Mouse (Mus musculus) urinary bladder, postnatal 4 days (tissue): ENCODE measurements at regions not wholly inside any gene's neighbourhood (a gene's known extent, or its start where the extent isn't known, plus 50 kb on each side); places are given as distances from the start of the nearest gene placed in this dataset.
"Not testable (repeated sequence)": the region's sequence is repeated elsewhere in the genome, so short reads cannot be mapped to it uniquely, and the experiment has no call there.

Experiments used
- DNase-seq, 2 experiments: peaks; one replicate each; pipeline ENCODE4 v3.0.0; 2021 to 2022; ENCODE audit warnings: low spot score in 2 of 2

DNA sequence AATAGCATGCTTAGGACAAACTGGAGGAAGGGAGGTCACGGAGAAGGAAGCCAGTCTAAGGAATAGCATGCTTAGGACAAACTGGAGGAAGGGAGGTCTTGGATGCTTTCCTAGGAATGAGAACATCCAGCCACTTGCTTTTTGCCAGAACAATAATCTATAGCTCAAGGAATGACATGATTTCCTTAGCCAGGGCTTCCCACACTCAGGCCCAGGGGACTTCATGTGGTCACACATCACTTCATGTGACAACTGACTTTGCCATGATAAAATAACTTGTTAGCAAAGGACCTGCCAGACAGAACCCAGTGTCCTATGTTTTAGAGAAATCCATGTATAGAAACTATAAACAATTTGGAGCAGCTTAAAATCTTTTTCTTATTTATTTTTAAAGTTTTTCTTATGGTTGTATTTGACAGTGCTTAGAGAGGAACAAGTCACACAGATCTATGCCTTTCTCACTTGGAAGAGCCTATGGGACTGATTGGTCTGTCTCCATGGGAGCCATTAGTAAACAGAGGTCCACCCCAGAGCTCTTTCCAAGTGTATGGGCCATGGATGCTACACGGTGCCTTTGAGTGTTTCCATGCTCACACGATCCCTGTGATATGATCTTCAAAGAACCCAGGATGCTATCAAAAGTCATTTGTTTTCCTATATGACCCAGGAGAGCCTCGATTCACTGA lies 153.3 kb upstream of the Unc93a2 start:
- no peak for DNase-seq

DNA sequence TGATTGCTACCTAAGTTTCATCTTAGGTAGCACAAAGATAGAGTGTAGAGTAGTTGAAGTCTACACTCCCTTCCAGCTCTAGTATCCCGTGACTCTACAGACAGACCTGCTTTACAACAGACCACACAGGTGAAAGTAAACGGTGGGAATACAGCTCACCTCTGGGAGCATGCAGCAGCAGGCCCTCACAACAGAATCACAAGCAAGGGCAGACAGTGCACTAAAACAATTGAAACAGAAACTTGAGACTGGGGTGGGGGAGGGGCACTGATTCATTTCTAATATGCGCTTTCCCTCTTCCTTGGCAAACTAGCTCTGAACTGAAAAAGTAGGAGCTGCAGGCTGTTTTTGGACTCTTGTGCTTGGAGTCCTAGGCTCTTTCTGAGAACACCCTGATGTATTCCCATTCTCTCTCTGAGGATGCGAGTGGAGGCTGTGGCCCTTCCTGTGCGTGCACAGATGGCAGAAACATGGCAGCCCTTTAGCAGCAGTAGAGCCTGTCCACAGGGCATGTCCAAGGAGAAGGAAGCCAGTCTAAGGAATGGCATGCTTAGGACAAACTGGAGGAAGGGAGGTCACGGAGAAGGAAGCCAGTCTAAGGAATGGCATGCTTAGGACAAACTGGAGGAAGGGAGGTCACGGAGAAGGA lies 152.5 kb upstream of the Unc93a2 start:
- DNase-seq: no peak

DNA sequence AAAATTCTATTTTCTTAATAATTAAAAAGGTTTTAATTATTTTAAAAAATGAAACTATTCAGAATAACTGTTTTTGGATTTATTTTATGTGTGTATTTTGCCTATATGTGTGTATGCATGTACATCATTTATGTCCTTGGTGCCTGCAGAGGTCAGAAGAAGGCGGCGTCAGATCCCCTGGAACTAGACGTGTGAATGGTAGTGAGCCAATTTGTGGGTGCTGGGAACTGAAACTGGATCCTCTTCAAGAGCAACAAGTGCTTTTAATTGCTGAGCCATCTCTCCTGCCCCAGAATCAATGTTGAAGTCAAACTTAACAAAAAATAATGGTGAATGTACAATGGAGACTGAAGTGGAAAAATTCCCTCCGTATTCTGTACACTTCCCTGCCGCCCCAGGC lies 151.9 kb upstream of the Unc93a2 start:
- DNase-seq: no peak

DNA sequence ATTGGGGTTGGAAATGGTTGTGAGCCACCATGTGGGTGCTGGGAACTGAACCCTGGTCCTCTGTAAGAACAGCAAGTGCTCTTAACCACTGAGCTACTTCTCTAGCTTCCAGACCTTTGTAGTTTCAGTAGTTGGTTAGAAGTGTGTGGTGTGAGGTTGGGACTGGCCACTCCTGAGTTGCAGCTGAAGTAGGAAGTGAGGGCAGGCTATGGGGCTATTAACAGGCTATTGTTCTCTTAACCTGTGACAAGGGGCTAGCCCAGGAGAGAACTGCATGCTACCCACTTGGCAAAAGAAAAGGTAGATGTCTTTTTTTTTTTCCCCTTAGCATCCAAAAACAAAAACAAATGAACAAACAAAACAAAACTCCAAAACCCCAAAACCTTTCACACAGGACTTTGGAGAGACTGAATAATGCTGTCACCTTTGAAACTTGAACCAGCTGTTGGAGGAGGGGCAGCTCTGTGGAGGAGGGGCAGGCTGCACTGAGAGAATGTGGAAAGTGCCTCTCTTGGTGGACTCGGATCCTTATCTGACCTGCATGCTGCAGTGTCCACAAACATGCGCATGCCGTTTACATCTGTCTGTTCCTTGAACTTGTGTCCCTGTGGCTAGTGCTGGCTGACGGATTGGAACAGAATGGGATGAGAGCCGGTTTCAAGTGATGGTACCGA lies 149.3 kb upstream of the Unc93a2 start:
- DNase-seq: no peak

DNA sequence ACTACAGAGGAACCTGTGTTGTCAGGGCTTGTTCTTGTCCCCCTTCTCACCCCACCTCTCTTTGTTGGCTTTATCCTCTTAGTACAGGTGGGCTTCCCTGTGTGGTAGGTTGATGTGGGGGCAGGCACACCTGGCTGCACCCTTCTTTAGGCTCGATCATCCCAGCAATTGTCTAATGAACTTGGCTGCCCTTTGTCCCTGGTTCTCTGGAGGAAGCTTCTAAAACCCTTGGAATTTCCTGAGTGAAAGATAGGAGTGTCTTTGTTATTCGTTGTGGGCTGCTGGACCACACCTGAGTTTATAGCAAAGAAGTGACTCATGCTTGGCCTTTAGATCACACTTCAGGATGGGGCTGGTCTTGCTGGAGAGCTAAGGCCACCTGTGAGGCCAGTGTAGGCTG lies 148.3 kb upstream of the Unc93a2 start:
- DNase-seq: no peak

DNA sequence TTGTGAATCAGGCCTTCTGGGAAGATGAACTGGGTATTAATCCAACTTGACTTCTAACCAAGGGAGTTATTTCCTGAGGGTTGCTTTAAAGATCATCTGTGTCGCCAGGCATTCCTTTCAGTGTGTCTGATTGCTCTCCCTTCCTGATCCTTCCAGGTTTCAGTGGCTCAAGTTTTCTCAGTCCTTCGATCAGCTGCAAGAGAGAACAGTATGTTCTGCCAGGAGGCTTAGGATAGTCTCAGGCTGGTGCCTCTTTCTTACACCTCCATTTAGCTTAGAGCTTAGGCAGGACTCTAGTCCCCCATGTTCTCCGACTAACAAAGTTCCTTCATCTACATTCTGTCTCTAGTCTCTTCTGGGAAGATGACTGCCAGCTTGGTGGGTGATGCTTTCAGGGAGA lies 147.4 kb upstream of the Unc93a2 start:
- DNase-seq: no peak

DNA sequence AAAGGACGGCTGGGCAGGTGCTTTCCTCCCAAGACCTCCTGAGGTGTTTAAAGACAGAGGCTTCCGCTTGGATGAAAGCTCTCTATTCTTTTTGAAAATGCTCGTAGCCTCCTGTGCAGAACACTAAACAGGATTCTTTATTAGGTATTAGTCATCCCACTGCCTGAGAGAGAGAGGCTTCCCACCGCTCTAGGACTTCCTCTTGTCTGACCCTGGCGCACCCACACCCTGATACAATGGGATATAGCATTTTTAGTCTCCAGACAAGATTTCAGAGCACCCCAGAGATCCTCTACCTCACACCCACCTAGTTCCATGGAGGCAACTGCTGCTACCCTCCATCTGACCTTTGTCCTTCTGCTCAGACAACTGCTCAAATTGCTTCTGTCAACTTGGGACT lies 144.0 kb upstream of the Unc93a2 start:
- no peak for DNase-seq

DNA sequence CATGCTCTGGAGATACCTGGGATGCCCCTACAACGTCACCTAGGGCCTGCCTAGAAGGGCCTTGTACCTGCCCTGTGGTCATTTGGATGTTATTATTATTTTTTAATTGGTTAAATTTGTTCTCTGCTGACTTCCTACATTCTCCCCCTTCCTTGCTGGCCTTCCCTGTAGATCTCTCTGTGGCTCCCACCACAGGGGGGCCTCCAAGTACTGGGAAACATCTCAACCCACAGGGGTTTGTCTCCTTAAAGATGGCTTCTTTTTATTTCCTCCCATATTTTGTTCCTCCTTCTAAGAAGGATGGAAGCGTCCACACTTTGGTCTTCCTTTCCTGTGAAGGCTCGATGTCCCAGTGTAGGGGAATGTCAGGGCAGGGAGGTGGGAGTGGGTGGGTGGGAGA lies 142.4 kb upstream of the Unc93a2 start:
- no peak for DNase-seq

DNA sequence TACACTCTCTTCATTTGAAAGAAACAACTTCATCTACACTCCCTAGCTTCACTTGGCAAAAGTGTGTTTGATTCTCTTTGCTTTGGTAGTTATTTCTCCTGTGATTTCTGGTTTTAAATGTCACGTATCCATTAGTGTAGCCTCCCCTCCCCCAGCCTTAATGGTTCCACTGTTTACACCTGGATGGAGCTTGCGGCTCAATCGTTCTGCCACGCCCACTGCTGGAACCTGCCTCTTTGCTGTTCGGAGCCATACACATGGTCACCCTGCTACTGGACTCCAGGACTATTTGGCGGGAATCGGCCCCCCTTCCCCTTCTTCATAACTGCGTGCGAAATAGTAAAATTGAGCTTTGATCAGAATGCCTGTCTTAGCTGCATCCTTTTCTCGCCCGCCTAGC lies 139.2 kb upstream of the Unc93a2 start:
- not testable (repeated sequence) for DNase-seq

DNA sequence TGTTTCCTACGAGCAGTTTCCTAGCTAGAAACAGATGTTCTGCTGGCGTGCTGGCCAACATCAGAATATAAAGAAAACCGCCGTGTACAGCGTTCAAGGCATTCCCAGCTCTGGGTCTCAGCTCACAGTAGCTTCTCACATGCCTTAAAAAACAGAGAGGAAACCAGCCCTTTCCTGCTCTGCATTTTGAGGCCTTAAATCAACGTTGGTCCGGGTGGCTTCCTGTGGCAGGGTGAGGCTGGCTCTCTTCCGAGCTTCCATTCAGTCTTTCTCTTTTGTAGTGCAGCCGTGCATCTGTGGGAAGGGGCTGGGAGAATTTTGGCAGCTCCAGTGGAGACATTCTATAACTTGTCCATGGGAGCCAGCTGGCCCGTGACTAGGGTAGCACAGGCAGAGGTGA lies 135.9 kb upstream of the Unc93a2 start:
- no peak for DNase-seq
